Mouse (Mus musculus) spleen, adult 2 months (tissue): ENCODE data around the gene Ptprcap.

ENCODE experiments used
- CTCF ChIP-seq: fragments of 200-500 bp; IDR thresholded peaks from 2 replicates; pipeline ENCODE4 v1.5.1; 2011; ENCODE audit warnings: mild to moderate bottlenecking, inconsistent platforms; ENCODE audit not compliant: insufficient read depth, insufficient read length, insufficient replicate concordance; ENCODE audit errors: extremely low read depth
- POLR2A ChIP-seq: fragments of 200-500 bp; IDR thresholded peaks from 2 replicates; pipeline ENCODE4 v1.6.1; 2011; ENCODE audit warnings: low read depth, low read length, inconsistent platforms

- TF ChIP-seq CTCF: no peak
- TF ChIP-seq POLR2A: no peak
Measured at GRCm38 (mm10) chr19:4144550-4145498, 8.6 kb upstream of the Ptprcap start.
